Mouse (Mus musculus) heart, embryonic 16.5 days (tissue): ENCODE measurements at regions not wholly inside any gene's neighbourhood (a gene's known extent, or its start where the extent isn't known, plus 50 kb on each side); places are given as distances from the start of the nearest gene placed in this dataset.

ENCODE experiments used
- ATAC-seq: fragments of 200-750 bp; cut with Nextera tagmentation; replicated peaks from 2 replicates; pipeline ENCODE4 v1.8.0; 2017; ENCODE audit warnings: moderate number of reproducible peaks; ENCODE audit not compliant: insufficient read depth, low FRiP score; ENCODE audit errors: extremely low read depth
- H3K27ac ChIP-seq: fragments of 300-500 bp; sonication (generic); 2 replicates; pipeline ENCODE4 v1.5.1; 2014; ENCODE audit warnings: mild to moderate bottlenecking, low read length, control low read depth, moderate library complexity
- H3K27me3 ChIP-seq: fragments of 300-500 bp; sonication (generic); 2 replicates; pipeline ENCODE4 v1.6.1; 2014; ENCODE audit warnings: low read length, mixed read lengths; ENCODE audit not compliant: control insufficient read depth, insufficient read depth
- H3K36me3 ChIP-seq: fragments of 300-500 bp; sonication (generic); 2 replicates; pipeline ENCODE4 v1.6.1; 2014; ENCODE audit not compliant: control insufficient read depth, insufficient read depth
- H3K4me1 ChIP-seq: fragments of 300-500 bp; sonication (generic); 2 replicates; pipeline ENCODE4 v1.6.1; 2014; ENCODE audit warnings: low read length, mixed read lengths; ENCODE audit not compliant: control insufficient read depth, insufficient read depth
- H3K4me2 ChIP-seq: fragments of 300-500 bp; sonication (generic); 2 replicates; pipeline ENCODE4 v1.6.1; 2014; ENCODE audit warnings: low read depth, mild to moderate bottlenecking, control low read depth, low read length
- H3K4me3 ChIP-seq: fragments of 300-500 bp; sonication (generic); 2 replicates; pipeline ENCODE4 v1.5.1; 2014; ENCODE audit warnings: mild to moderate bottlenecking, control low read depth, low read length
- H3K9ac ChIP-seq: fragments of 300-500 bp; sonication (generic); 2 replicates; pipeline ENCODE4 v1.6.1; 2014; ENCODE audit warnings: low read length, control low read depth
- H3K9me3 ChIP-seq: fragments of 300-500 bp; sonication (generic); replicated peaks from 2 replicates; pipeline ENCODE4 v1.6.1; 2016; ENCODE audit warnings: low read length; ENCODE audit not compliant: control insufficient read depth
- WGBS: fragments of 180-500 bp; shearing (Covaris S2); extraction: QIAGEN DNeasy Blood & Tissue Kit; methylation state at CpG from one replicate; pipeline ENCODE4 v1.1.7; 2014; 5-methylcytosine and 5-hydroxymethylcytosine counted together

DNA sequence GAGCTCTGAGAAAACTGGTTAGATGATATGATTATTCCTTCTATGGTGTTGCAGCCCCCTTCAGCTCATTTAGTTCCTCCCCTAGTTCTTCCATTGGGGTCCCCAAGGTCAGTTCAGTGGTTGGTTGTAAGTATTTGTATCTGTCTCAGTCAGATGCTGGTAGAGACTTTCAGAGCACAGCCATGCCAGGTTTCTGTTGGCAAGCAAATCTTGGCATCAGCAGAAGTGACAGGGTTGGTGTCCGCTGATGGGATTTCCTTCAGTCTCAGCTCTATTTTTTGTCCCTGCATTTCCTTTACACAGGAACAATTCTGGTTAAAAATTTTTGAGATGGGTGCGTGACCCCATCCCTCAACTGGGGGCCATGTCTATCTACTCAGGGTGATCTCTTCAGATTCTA, 55.3 kb upstream of the Spaca1 start:
- Histone ChIP-seq H3K27ac (no peak overlapping the region), H3K9ac (no peak overlapping the region), H3K36me3 (no peaks in the 10 kb centered on the region), H3K9me3 (peaks cover 6% of the 10 kb centered on the region), H3K4me2 (no peak overlapping the region), H3K27me3 (no peaks in the 10 kb centered on the region), H3K4me1 (no peaks in the 10 kb centered on the region), H3K4me3 (no peak overlapping the region)
- WGBS: 92% methylated on average over 2 of the region's 2 CpGs
- no peak for ATAC-seq

DNA sequence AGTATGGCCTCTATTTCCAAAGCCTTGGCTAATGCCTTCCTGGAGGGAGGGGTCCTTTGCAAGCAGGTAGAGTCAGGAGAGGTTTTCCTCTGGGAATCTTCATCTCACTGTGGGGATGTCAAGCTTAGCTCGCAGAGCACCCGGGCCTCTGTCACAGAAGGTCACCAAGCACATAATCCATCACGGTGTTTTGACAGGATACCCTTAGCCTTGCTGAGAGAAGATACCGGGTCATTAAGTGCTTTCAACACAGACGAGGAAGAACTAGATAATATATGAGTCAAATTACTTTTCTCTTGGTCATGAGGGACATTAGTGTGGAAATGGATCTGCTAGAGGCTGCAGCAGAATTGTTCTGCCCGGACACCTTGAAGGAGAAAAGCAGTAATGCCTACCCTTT, 64.3 kb upstream of the Spaca1 start:
- Histone ChIP-seq H3K4me3 (no peak overlapping the region), H3K27ac (no peak overlapping the region), H3K27me3 (no peaks in the 10 kb centered on the region), H3K4me1 (no peaks in the 10 kb centered on the region), H3K36me3 (no peaks in the 10 kb centered on the region), H3K4me2 (no peak overlapping the region), H3K9ac (no peak overlapping the region), H3K9me3 (no peaks in the 10 kb centered on the region)
- WGBS: 18% methylated on average over 6 of the region's 6 CpGs
- no peak for ATAC-seq

DNA sequence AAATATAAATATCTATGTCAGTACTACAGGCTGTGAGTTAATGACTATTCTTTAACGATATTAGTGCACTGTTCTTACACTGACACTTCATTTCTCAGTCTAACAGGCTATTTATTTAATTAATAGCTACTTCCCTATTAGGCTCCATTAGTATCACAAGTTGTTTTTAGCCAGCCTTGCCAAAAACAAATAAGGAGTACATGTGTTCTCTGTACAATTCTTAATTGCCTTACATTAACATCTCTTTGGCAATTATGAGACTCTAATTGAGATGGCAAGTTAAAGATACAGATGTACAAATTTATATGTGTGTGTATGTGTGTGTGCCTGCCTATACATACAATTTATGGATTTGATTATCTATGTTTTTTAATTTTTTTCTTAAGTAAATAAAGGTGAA, 67.1 kb upstream of the Spaca1 start:
- Histone ChIP-seq H3K4me1 (no peaks in the 10 kb centered on the region), H3K9ac (no peak overlapping the region), H3K36me3 (no peaks in the 10 kb centered on the region), H3K4me3 (no peak overlapping the region), H3K4me2 (no peak overlapping the region), H3K27me3 (no peaks in the 10 kb centered on the region), H3K27ac (no peak overlapping the region), H3K9me3 (no peaks in the 10 kb centered on the region)
- no peak for ATAC-seq
- 69% methylated on average over 1 of the region's 1 CpGs for WGBS

DNA sequence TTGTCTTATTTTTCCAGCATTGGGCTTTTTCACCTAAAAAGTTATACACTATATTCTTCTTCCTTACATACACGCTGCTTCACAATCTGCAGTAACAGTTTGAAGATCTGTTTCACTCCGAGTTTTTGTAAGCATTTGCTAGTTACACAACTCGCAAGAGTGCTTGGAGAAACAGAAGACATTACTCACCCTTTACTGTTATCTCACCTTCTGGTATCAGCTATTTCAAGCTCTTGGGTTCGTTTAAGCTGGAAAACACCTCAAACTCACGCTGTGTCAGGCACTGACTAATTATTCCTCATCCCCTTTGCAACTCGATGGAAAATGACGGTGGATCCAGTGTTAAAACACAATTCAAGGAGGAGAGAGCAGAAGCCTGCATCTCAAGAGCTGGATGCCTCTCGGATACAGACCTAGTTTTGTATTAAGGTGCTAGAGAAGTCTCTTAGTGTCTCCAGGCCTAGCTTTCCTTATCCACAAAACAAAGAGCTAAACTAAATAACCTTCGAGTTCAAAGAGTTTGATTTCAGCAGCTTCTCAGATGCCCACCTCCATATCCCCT, 73.0 kb upstream of the Spaca1 start:
- Histone ChIP-seq H3K4me1 (no peaks in the 10 kb centered on the region), H3K4me2 (no peak overlapping the region), H3K9ac (no peak overlapping the region), H3K36me3 (no peaks in the 10 kb centered on the region), H3K27me3 (no peaks in the 10 kb centered on the region), H3K27ac (no peak overlapping the region), H3K9me3 (no peaks in the 10 kb centered on the region), H3K4me3 (no peak overlapping the region)
- no peak for ATAC-seq
- WGBS: 36% methylated on average over 9 of the region's 9 CpGs

DNA sequence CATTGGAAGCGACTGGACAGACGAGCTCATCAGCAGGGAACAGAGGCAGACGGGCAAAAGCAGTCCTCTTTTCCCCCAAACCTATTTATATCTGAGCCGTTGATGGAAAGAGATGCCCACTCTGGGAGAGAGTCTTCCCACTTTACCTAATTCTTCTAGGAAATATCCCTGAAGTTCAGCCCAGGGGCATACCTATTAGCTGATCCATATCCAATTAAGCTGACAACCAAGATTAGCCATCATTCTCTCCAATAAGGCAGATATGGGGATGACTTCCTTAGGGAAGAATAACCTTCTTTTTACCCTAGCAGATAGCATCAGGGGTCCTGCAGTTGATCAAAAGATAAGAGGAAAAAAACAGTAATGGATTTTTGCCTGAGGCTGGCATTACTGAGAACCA, 78.2 kb upstream of the Spaca1 start:
- Histone ChIP-seq H3K9ac (no peak overlapping the region), H3K4me3 (no peak overlapping the region), H3K4me1 (no peaks in the 10 kb centered on the region), H3K36me3 (no peaks in the 10 kb centered on the region), H3K4me2 (no peak overlapping the region), H3K9me3 (no peaks in the 10 kb centered on the region), H3K27me3 (no peaks in the 10 kb centered on the region), H3K27ac (no peak overlapping the region)
- no peak for ATAC-seq
- 37% methylated on average over 4 of the region's 4 CpGs for WGBS

DNA sequence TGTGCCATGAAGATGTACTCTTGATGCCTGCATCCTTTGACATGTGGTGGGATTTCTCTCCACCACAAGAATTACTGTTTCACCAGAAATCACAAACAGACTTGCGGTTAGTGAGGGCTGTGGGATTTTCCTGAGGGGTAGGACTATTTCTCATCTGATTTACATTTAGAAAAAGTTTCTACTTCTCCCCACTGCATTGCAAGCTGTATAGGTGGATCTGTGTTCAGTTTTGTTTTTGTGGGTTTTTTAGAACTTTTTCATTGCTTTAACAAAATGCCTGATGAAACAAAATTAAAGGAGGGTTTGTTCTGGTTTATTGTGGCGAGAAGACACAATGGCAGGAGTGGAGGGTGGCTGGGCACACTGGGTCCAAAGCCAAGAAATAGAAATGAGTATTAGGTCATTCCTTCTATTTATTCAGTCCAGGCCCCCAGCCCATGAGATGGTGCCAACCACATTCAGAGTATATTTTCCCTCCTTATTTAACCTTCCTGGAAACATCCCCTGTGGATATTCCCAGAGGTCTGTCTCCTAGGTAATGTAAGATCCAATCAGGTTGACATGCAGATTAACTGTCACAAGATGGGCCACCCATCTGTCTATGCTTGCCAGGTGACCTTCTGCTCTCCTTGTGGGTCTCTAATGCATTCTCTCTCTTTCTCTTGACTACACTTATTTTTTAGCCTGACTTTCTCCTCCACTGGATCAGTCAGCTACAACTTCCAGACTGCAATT, 96.3 kb upstream of the Spaca1 start:
- Histone ChIP-seq H3K4me2 (no peak overlapping the region), H3K9me3 (no peaks in the 10 kb centered on the region), H3K4me3 (no peak overlapping the region), H3K27ac (no peak overlapping the region), H3K27me3 (no peaks in the 10 kb centered on the region), H3K36me3 (no peaks in the 10 kb centered on the region), H3K4me1 (no peaks in the 10 kb centered on the region), H3K9ac (no peak overlapping the region)
- no peak for ATAC-seq
- 83% methylated on average over 2 of the region's 2 CpGs for WGBS

DNA sequence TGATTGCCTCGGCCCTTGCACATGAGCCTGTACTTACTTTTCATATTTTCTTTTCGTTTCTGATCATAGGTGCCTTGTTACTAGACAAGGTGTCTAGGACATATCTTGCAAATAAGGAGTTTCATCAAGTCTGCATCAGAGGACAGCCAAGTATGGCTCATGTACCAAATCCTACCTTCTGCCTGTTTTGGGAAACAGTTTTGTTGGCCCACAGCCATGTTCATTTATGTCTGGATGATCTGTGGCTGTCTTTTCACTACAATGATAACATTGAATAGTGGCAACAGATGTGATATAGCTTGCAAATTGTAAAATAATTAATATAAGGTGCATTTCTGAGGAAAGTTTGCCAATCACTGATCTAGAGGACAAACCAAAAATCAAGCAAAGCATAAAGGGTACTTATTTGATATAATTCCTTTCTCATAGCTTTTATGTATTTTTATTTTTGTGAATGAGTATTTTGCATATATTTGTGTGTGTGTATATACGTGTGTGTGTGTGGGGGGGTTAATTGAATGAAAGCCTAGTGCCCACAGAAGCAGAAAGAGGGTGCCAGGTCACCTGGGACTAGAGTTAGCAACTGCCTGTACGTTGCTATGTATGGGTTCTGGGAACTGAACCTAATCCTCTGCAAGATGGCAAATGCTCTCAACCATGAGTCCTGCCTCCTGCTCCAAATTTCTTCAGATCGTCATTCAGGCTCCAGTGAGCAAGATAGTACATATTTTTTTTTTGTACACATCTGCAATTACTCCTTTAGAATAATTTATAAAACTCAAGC, 99.2 kb upstream of the Spaca1 start:
- no peaks in the 10 kb centered on the region for H3K9me3 ChIP-seq
- H3K9ac ChIP-seq: no peak overlapping the region
- no peak overlapping the region for H3K4me3 ChIP-seq
- H3K4me1 ChIP-seq: no peaks in the 10 kb centered on the region
- H3K36me3 ChIP-seq: no peaks in the 10 kb centered on the region
- H3K27ac ChIP-seq: no peak overlapping the region
- ATAC-seq: no peak
- H3K27me3 ChIP-seq: no peaks in the 10 kb centered on the region
- H3K4me2 ChIP-seq: no peak overlapping the region
- WGBS: 72% methylated on average over 5 of the region's 5 CpGs

DNA sequence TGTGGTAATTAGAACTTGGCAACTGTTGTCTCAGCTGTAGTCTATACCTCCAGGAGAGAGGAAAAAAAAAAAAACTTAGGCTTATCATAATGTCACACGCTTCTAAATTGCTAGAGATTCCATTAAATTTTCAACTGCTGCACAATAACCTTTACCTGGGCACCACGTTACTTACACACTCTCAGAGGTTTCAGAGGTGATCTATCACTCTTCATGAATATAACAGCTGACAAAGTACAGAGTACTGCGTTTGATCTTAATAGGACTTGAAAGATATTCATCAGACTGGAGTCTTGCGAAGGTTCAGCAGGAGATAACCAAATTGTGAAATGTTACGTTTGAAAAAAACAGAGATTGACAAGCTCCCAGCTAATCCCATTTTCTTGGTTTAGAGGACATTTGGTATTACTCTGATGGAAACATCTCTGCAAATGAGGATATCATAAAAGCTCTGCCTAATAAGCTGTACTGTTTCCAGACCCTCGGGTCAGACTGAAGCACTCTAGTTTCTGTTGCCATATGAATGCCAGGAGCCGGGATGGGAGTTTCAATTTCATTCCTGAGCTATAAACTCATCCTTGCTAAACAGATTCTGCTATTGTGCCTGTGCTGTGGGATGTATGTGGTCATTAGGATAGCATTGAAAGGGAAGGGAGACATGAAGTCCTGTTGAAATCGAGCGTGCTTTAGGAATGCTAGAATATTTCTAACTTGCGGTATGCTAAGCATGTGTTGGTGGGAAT, 101.8 kb upstream of the Spaca1 start:
- peak overlapping the region; percentile 26; the same call in 1 of the 2 replicates for H3K4me2 ChIP-seq
- no peaks in the 10 kb centered on the region for H3K27me3 ChIP-seq
- no peak overlapping the region for H3K27ac ChIP-seq
- 45% methylated on average over 10 of the region's 10 CpGs for WGBS
- no peak for ATAC-seq
- no peaks in the 10 kb centered on the region for H3K36me3 ChIP-seq
- H3K4me3 ChIP-seq: no peak overlapping the region
- H3K9me3 ChIP-seq: no peaks in the 10 kb centered on the region
- no peaks in the 10 kb centered on the region for H3K4me1 ChIP-seq
- H3K9ac ChIP-seq: no peak overlapping the region

DNA sequence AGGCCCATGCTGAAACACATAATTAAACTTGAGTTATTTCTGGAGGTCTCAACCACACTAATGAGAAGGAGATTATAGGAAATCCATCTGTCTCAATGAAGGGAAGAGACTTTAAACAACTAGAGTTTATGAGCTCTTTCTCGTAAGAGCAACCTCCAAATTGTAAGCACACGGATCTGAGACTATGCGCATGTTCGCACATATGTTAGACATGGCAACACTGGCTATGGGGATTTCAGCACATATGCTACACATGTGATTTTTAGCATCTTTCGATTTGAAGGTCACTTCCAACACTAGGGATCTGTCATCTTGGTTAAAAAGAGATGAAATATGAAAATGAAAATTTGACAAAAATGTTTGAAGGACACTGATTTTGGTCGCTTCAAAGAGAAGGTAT, 105.5 kb upstream of the Spaca1 start:
- ATAC-seq: no peak
- H3K36me3 ChIP-seq: no peaks in the 10 kb centered on the region
- WGBS: 88% methylated on average over 6 of the region's 6 CpGs

More for the DNA sequence above, 105.5 kb upstream of the Spaca1 start:
- no peaks in the 10 kb centered on the region for H3K9me3 ChIP-seq
- no peak overlapping the region for H3K4me3 ChIP-seq
- H3K9ac ChIP-seq: no peak overlapping the region
- H3K27ac ChIP-seq: no peak overlapping the region
- H3K4me1 ChIP-seq: no peaks in the 10 kb centered on the region
- no peak overlapping the region for H3K4me2 ChIP-seq
- H3K27me3 ChIP-seq: no peaks in the 10 kb centered on the region
